Mouse (Mus musculus) neural tube, postnatal 0 days (tissue): Measurements from ENCODE around the gene Svs1. TPM values are rescaled to one million over a fixed set of nuclear protein-coding genes. Genes with fewer than 3 reads are reported as not detected.

Experiments used
- polyA plus RNA-seq: library from polyadenylated mRNA; unstranded; fragments of >200 nt; fragmentation: Nextera tagmentation; extraction: Ambion mirVana; gene quantifications from 2 replicates; pipeline ENCODE4 v1.2.1, GENCODE M21; 2015

Svs1 gene
- not detected in 2 replicates for polyA plus RNA-seq

GRCm38 (mm10) chr6:48986444-48986990 is at the start of gene Svs1:
Svs1 (plus strand) TSS chr6:48986861.

DNA sequence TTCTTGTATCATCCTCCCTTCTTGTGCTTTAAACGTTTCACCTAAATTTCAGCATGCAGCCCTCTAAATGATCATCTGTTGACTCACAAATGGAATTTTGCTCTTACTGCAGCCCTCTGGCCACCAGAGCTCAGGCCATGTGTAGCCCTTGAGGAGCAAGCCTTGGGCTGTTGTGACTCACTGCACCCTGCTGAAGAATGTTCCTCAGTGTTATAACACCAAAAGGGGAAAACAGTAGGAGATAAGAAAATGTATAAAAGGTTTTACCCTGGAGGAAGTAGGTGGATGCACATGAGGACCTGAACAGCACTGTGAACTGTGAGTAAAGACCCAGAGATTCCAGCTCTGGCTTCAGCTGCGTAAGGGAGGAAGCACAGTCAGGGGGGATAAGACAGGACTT is 12.0 kb upstream of the Svs1 start, which contains the start of gene Doxl2:
Doxl2 (plus strand) TSS at position 301 of the 400 bp plus-strand sequence.

DNA sequence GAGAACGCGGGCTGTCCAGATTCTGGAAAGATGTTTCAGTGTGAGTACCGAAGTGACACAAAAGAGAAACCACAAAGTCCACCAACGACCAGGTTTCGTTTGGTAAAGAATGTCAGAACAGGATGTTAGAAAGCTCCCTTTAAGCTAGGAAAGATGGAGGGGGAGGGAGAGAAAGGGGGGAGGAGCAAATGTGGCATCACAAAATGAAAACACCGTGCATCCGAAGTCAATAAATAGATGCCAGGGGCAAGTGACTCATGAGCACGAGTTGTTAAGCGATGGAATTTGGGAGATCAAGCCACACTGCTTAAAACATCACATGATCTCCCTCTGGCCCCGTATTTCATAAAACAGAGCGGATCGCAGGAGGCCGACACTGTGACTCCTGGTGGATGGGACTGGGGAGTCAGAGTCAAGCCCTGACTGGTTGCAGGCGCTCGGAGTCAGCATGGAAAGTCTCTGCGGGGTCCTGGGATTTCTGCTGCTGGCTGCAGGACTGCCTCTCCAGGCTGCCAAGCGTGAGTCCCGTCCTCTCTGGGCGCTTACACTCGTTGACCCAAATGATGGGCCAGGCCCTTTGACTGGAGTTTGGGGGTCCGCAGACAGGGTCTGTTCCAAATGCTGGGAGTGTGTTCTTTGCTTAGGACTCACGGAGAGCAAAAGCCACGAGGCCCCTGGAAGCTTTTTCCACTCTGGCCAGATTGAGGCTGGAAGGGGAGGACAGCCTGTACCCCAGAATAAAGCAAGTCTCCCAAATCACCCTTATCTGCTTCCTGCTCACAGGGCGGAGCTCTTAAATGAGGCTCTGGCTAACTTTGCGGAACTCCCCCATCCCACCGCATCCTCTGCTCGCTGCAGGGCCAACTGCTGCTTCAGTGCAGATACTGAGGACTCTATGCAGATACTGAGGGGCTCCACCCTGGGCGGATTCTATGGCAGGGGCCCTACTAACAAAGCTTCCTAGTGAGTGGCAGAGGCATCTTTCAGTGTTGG is 49.9 kb downstream of the Svs1 start, which contains the start of gene Gpnmb:
Gpnmb (plus strand) TSS at position 272 of the 993 bp plus-strand sequence.

Other genes starting within 250 kb of the Svs1 start
- 5.9 and 8.2 TPM in 2 replicates for gene Gimap1, start 247.8 kb upstream of the Svs1 start, polyA plus RNA-seq
- 1.7 and 2.2 TPM in 2 replicates for gene Gimap5, start 240.7 kb upstream of the Svs1 start, polyA plus RNA-seq
- gene Gimap3, start 216.0 kb upstream of the Svs1 start, polyA plus RNA-seq = not detected in 2 replicates
- gene Tmem176a, start 145.9 kb upstream of the Svs1 start, polyA plus RNA-seq = 85.7 and 92.0 TPM in 2 replicates
- 178 and 196 TPM in 2 replicates for gene Tmem176b, start 145.4 kb upstream of the Svs1 start, polyA plus RNA-seq
- gene Aoc1, start 114.0 kb upstream of the Svs1 start, polyA plus RNA-seq = not detected in 2 replicates
- gene 1600015I10Rik, start 57.0 kb upstream of the Svs1 start, polyA plus RNA-seq = not detected in 2 replicates
- gene Doxl2, start 11.9 kb upstream of the Svs1 start, polyA plus RNA-seq = not detected in 2 replicates
- gene Gpnmb, start 49.7 kb downstream of the Svs1 start, polyA plus RNA-seq = 0.13 and 0.40 TPM in 2 replicates
- gene Malsu1, start 86.9 kb downstream of the Svs1 start, polyA plus RNA-seq = 89.1 and 110 TPM in 2 replicates
- gene Igf2bp3, start 228.1 kb downstream of the Svs1 start, polyA plus RNA-seq = 9.1 and 11.4 TPM in 2 replicates